In the genomic region with DNA sequence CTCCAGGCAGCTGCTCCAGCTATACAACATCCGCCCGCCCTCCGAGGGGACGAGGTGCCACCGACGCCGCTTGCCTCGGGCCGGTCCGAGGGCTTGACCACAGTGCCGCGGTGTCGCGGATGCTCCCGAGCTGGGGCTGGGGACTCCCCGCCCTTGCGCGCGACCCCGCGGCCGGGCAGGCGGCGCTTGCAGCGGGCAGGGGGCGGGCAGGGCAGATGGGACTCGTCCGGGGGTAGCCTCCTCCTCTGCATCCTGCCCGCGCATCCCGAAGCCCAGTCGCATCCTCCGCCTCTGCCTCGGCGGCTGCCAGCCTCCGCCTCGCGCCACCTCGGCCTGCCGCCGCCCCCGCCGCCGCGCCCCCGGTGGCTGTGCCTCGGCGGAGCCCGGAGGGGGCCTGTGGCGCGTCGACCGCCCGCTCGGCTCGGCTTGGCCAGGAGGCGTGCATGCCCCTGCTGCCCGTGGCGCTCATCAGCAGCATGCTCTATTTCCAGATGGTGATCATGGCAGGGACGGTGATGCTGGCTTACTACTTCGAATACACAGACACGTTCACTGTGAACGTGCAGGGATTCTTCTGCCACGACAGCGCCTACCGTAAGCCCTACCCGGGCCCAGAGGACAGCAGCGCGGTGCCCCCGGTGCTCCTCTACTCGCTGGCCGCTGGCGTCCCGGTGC, we compare ENCODE assay signal across 9 mouse cellular contexts. TPM values are rescaled to one million over a fixed set of nuclear protein-coding genes. Genes with fewer than 3 reads are reported as not detected.
DNase-seq lines count a peak whose midpoint lies in the region; ATAC-seq lines count a peak whose summit lies in the region.
"Had no signal": no experiment of that assay in that cellular context is flagged by ENCODE, and none has a peak within 500 bp of the region (broad histone marks: within the 10 kb centered on the region; RNA-seq: fewer than 3 reads in every experiment).

No protein-coding gene starts in this region.

- peak overlapping the region; percentile 55 for H3K4me3 ChIP-seq in embryonic facial prominence, embryonic 15.5 days (replicated peaks)
- peak overlapping the region; percentile 66 for H3K4me3 ChIP-seq in hindbrain, embryonic 11.5 days (ENCODE audit: low read depth, low read length)
- peak overlapping the region; percentile 55 for H3K4me3 ChIP-seq in neural tube, embryonic 11.5 days (ENCODE audit: low read depth, low read length)

- intact Hi-C loops in left cerebral cortex, postnatal 4 days (cut with DNase I) = no loop called here

- H3K4me1 ChIP-seq in embryonic facial prominence, embryonic 15.5 days = peaks cover 13% of the 10 kb centered on the region; the same call in 1 of the 2 replicates
- H3K4me1 ChIP-seq in hindbrain, embryonic 11.5 days (replicated peaks; ENCODE audit: control insufficient read depth, insufficient read depth, low read length) = no peaks in the 10 kb centered on the region
- H3K4me1 ChIP-seq in neural tube, embryonic 11.5 days (ENCODE audit: control insufficient read depth, insufficient read depth, low read length) = no peaks in the 10 kb centered on the region

- DNase-seq in cerebellum, adult 11-12 months = peak; percentile 7
- no peak for DNase-seq in cerebellum, adult 8-10 months
- peak; percentile 51 for DNase-seq in Muller cell, postnatal 12 days (ENCODE audit: inconsistent ontology term)
- DNase-seq in hindbrain, embryonic 11.5 days (ENCODE audit: low spot score) = peak; percentile 61
- DNase-seq in left cerebral cortex, postnatal 4 days = peak; percentile 68
- DNase-seq in neural tube, embryonic 11.5 days (ENCODE audit: low spot score) = peak; percentile 63

- H3K4me2 ChIP-seq in embryonic facial prominence, embryonic 15.5 days (replicated peaks) = peak overlapping the region; percentile 97
- H3K4me2 ChIP-seq in hindbrain, embryonic 11.5 days (replicated peaks; ENCODE audit: low read depth, low read length) = peak overlapping the region; percentile 97
- H3K4me2 ChIP-seq in neural tube, embryonic 11.5 days (ENCODE audit: low read depth) = peak overlapping the region; percentile 93

- no peaks in the 10 kb centered on the region for H3K9me3 ChIP-seq in embryonic facial prominence, embryonic 15.5 days (replicated peaks)
- H3K9me3 ChIP-seq in hindbrain, embryonic 11.5 days (ENCODE audit: control insufficient read depth, low read length) = no peaks in the 10 kb centered on the region
- H3K9me3 ChIP-seq in neural tube, embryonic 11.5 days (ENCODE audit: control insufficient read depth, low read length) = no peaks in the 10 kb centered on the region

- peaks cover 25% of the 10 kb centered on the region for H3K27me3 ChIP-seq in embryonic facial prominence, embryonic 15.5 days
- peaks cover 4% of the 10 kb centered on the region; the same call in 1 of the 2 replicates for H3K27me3 ChIP-seq in hindbrain, embryonic 11.5 days (ENCODE audit: control insufficient read depth, insufficient read depth, low read length)
- peaks cover 14% of the 10 kb centered on the region for H3K27me3 ChIP-seq in neural tube, embryonic 11.5 days (ENCODE audit: control insufficient read depth, insufficient read depth, low read length)

- peak overlapping the region; percentile 37 for H3K9ac ChIP-seq in embryonic facial prominence, embryonic 15.5 days
- H3K9ac ChIP-seq in hindbrain, embryonic 11.5 days (ENCODE audit: low read depth, low read length) = peak overlapping the region; percentile 75
- H3K9ac ChIP-seq in neural tube, embryonic 11.5 days (ENCODE audit: low read length) = peak overlapping the region; percentile 69

- no peaks in the 10 kb centered on the region for H3K36me3 ChIP-seq in embryonic facial prominence, embryonic 15.5 days
- H3K36me3 ChIP-seq in hindbrain, embryonic 11.5 days (ENCODE audit: control insufficient read depth, insufficient read depth, low read length) = no peaks in the 10 kb centered on the region
- no peaks in the 10 kb centered on the region for H3K36me3 ChIP-seq in neural tube, embryonic 11.5 days (ENCODE audit: control insufficient read depth, insufficient read depth, low read length)

- under 1% methylated on average over 67 of the region's 74 CpGs for WGBS in embryonic facial prominence, embryonic 15.5 days
- under 1% methylated on average over 66 of the region's 74 CpGs for WGBS in hindbrain, embryonic 11.5 days
- under 1% methylated on average over 60 of the region's 74 CpGs for WGBS in neural tube, embryonic 11.5 days

- H3K27ac ChIP-seq in embryonic facial prominence, embryonic 15.5 days (replicated peaks) = no peak overlapping the region
- no peak overlapping the region for H3K27ac ChIP-seq in hindbrain, embryonic 11.5 days (ENCODE audit: low read depth, low read length)
- no peak overlapping the region for H3K27ac ChIP-seq in neural tube, embryonic 11.5 days (ENCODE audit: low read depth, low read length)

- peak; percentile 70 for ATAC-seq in embryonic facial prominence, embryonic 15.5 days (ENCODE audit: insufficient number of reproducible peaks, low FRiP score, low TSS enrichment, low read depth)
- peak; percentile 92 for ATAC-seq in hindbrain, embryonic 11.5 days (ENCODE audit: low FRiP score)
- ATAC-seq in neural tube, embryonic 11.5 days (ENCODE audit: insufficient read depth, low FRiP score, low TSS enrichment) = peak; percentile 87
- no peak for ATAC-seq in erythroid progenitor cell, adult 5-6 weeks (replicated peaks; ENCODE audit: low FRiP score, poor library complexity, severe bottlenecking)

RNA-seq across cellular contexts. Expression of a gene that starts 0.8 kb away (rescaled TPM):
- polyA plus RNA-seq in embryonic facial prominence, embryonic 15.5 days (2015; fragmentation: Nextera tagmentation; extraction: Ambion mirVana) = 0.53 and 0.56 TPM in 2 replicates
- 0.40 and 0.48 TPM in 2 replicates for polyA plus RNA-seq in hindbrain, embryonic 11.5 days (2014; fragmentation: Nextera tagmentation; extraction: Ambion mirVana)
- 10 to 100 TPM; 50.5 to 51.2 TPM for total RNA-seq in left cerebral cortex, postnatal 4 days (2021)
- 0.24 and 0.27 TPM in 2 replicates for polyA plus RNA-seq in neural tube, embryonic 11.5 days (2014; fragmentation: Nextera tagmentation; extraction: Ambion mirVana)
- not detected in 2 replicates for total RNA-seq in erythroid progenitor cell, adult 5-6 weeks (2015; ENCODE audit: low replicate concordance)
- total RNA-seq in erythroid progenitor cell, adult 5-6 weeks (2017; ENCODE audit: low replicate concordance) = not detected in 2 replicates
- polyA plus RNA-seq: C2C12 had no signal
